Mouse (Mus musculus) left cerebral cortex, adult 8-10 months (tissue): ENCODE measurements around the gene Wdr76. TPM values are rescaled to one million over a fixed set of nuclear protein-coding genes. Genes with fewer than 3 reads are reported as not detected.
"Not testable (repeated sequence)": the region's sequence is repeated elsewhere in the genome, so short reads cannot be mapped to it uniquely, and the experiment has no call there.

Experiments
- DNase-seq, 2 experiments: peaks; one replicate each; pipeline ENCODE4 v3.0.0; 2022; ENCODE audit warnings: low spot score in 2 of 2
- total RNA-seq, 4 experiments: library from RNA; stranded (reverse); gene quantifications; 2 replicates each; pipeline ENCODE4 v1.2.4; 2022

Wdr76 gene
- total RNA-seq, 4 experiments from 2014 or later = 4.8 to 5.3 (median 4.9) TPM

GRCm38 (mm10) chr2:121518711-121519110, 12.2 kb downstream of the Wdr76 start:
- not testable (repeated sequence) for DNase-seq

GRCm38 (mm10) chr2:121522006-121522405, 15.5 kb downstream of the Wdr76 start:
- DNase-seq = peak in 1 of 2 experiments; percentile 55

GRCm38 (mm10) chr2:121522830-121523229, 16.3 kb downstream of the Wdr76 start:
- DNase-seq = not testable (repeated sequence)

- peak in 1 of 2 experiments; percentile 58 for DNase-seq
These were observed 18.5 kb downstream of the Wdr76 start for GRCm38 (mm10) chr2:121525056-121525455.

GRCm38 (mm10) chr2:121544829-121545228, 38.3 kb downstream of the Wdr76 start:
- no peak for DNase-seq

- no peak for DNase-seq
These were observed 43.1 kb downstream of the Wdr76 start for GRCm38 (mm10) chr2:121549630-121550029.

- no peak for DNase-seq
These were observed 44.7 kb downstream of the Wdr76 start for GRCm38 (mm10) chr2:121551271-121551670.

- DNase-seq = no peak
These were observed 56.6 kb downstream of the Wdr76 start for GRCm38 (mm10) chr2:121563117-121563516.

GRCm38 (mm10) chr2:121565911-121566310, 59.4 kb downstream of the Wdr76 start:
- DNase-seq = no peak

GRCm38 (mm10) chr2:121570049-121570448, 63.5 kb downstream of the Wdr76 start:
- DNase-seq = no peak

GRCm38 (mm10) chr2:121570999-121571655, 64.6 kb downstream of the Wdr76 start:
- DNase-seq = peak in 1 of 2 experiments; percentile 41

GRCm38 (mm10) chr2:121571780-121572179, 65.3 kb downstream of the Wdr76 start:
- DNase-seq = peak; percentile 72 to 75

GRCm38 (mm10) chr2:121574066-121574630, 67.6 kb downstream of the Wdr76 start:
- no peak for DNase-seq

- DNase-seq = no peak
These were observed 69.2 kb downstream of the Wdr76 start for GRCm38 (mm10) chr2:121575741-121576201.

- no peak for DNase-seq
These were observed 76.4 kb downstream of the Wdr76 start for GRCm38 (mm10) chr2:121582809-121583376.

- no peak for DNase-seq
These were observed 77.1 kb downstream of the Wdr76 start for GRCm38 (mm10) chr2:121583468-121584116.

GRCm38 (mm10) chr2:121584705-121585104, 78.2 kb downstream of the Wdr76 start:
- DNase-seq = no peak

GRCm38 (mm10) chr2:121587523-121588308, 81.2 kb downstream of the Wdr76 start:
- no peak for DNase-seq

GRCm38 (mm10) chr2:121588309-121588694, 81.8 kb downstream of the Wdr76 start:
- no peak for DNase-seq

- no peak for DNase-seq
These were observed 87.6 kb downstream of the Wdr76 start for GRCm38 (mm10) chr2:121594131-121594530.
